Mouse (Mus musculus) frontal cortex, adult 2 months (tissue): ENCODE measurements at regions not wholly inside any gene's neighbourhood (a gene's known extent, or its start where the extent isn't known, plus 50 kb on each side); places are given as distances from the start of the nearest gene placed in this dataset.
A peak's percentile ranks its signal among the peaks of the same experiment; 100 is the strongest.

Source experiments
- DNase-seq, 2 experiments: peaks; one replicate each; pipeline ENCODE4 v3.0.0; 2022; ENCODE audit warnings: low spot score in 1 of 2; ENCODE audit errors: extremely low spot score in 1 of 2

DNA sequence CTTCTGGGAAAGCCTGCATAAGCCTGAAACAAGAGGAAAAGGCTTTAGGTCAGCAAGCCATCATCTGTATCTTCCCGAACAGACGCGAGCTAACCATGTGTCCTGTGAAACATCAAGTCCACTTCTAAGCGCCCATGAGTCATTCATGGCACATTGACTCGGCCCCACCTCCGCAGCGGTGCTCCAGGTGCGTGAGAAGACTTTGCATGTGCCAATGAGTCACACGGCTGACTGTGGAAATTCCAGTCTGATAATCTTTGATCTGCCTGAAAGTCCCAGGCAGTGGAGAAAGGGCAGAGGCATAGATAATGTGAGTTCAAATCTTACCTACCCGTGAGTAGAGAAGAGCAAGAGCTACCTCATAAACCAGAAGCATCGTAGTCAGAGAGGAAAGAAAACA, 137.8 kb downstream of the Pfkfb3 start:
- no peak for DNase-seq

DNA sequence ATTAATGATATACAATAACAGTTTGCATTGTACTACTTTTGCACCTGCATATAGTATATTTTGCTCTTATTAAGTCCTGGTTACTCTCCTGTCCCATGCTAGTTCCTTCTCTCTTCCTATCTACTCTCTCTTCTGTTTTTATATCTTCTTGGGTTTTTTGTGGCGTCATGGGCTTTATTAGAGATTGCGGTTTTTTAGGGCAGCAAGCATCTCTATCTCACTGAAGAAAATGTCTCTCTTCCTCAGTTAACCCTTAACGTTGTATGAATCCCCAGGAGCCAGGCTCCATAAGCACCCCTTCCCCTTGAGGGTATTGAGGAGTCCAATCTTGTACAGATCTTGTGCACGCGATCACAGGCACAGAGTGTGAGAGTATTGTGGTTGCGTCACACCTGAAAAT, 141.4 kb downstream of the Pfkfb3 start:
- DNase-seq: no peak

GRCm38 (mm10) chr2:11408497-11408896, 145.4 kb downstream of the Pfkfb3 start:
- DNase-seq: no peak

DNA sequence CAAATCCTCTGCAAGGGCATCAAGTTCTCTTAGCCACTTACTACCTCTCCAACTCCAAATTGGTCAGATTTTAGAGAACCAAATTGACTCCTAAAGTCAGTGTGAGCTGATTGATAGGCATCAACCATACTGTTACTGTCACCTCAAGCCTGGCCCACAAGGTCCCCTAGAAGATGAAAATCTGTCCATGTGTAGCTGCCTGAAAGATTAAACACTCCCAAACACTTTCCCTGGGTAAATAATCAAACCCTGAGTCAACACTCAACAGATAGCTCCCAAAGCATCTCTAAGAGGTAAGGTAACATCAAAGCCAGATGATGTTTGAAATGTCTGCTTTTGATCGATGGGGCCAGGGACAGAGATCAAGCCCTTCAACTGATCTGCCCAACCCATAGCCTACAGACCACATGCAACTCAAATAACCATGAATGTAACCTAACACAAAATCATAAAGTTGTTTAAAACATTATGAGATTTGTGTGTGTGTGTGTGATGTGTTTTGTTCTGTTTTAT, 147.7 kb downstream of the Pfkfb3 start:
- DNase-seq: no peak

- no peak for DNase-seq
These were observed 151.5 kb downstream of the Pfkfb3 start for GRCm38 (mm10) chr2:11402218-11402848.

DNA sequence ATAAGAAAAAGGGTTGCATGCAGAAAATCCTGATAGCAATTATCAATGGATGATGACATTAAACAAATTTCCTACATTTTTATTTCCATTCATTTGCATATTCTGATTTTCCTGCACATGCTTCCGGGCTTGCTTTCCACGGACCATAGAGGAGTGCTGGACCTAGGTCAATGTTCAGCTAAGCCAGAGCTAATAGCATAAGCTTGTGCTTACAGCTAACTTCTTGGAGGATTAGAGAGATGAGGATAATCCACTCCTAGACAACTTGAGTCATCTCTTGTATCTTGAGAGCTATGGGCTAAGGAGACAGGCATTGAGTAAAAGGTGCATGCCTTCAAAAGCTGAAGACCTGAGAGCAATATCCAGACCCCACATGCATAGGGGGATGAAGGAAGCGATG, 154.5 kb downstream of the Pfkfb3 start:
- DNase-seq: no peak

DNA sequence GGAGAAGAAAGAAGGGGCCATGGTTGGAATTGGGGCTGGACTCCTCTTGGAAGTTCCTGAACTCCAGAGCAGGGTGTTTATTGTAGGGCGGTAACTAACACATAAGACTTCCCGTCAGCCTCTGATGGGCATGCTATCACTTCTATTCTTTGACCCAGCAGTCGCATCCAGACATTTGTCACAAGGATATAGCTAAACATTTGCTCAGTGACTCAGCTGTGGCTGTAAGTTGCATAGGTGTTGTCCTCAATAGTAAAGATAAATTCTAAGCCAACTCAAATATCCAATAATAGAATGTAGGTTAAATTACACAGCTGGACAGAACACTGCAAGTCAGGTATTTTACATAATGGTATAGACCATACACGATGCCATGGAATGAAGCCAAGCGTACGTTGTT, 154.9 kb downstream of the Pfkfb3 start:
- DNase-seq: no peak

- no peak for DNase-seq
These were observed 155.5 kb downstream of the Pfkfb3 start for GRCm38 (mm10) chr2:11398391-11398790.

- DNase-seq: no peak
These were observed 157.0 kb downstream of the Pfkfb3 start for GRCm38 (mm10) chr2:11396835-11397234.

- no peak for DNase-seq
These were observed 159.1 kb downstream of the Pfkfb3 start for GRCm38 (mm10) chr2:11394675-11395349.

GRCm38 (mm10) chr2:11391725-11392124, 162.2 kb downstream of the Pfkfb3 start:
- DNase-seq: peak; percentile 8 to 29

DNA sequence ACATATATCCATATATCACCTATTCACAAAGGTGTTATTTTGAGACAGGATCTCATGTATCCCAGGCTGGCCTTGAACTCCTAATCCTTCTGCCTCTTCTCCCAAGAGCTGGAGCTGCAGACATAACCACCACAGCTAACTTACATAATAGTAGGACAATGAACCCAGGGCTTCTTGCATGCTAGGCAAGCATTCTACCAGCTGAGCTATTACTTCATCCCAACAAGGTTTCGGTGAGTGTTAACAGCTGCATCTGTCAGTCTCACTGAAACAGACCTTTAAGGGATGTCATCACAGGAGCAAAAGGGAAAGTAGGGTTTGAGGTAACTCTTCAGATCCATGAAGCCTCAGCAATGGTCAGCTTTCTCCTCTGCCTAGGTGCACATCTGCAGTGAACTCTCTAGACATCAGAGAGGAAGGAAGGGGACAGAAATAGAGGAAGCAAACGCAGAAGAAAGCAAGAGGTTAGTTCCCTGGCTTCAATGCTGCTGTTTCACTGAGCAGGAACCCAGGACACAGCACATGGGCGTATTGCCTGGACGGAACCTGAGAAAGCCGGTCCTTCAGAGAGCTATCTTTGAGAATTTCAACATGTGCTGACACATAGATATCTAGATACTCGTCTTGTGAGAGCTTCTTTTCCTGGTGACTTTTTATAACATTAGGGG, 163.1 kb downstream of the Pfkfb3 start:
- no peak for DNase-seq

- no peak for DNase-seq
These were observed 166.3 kb downstream of the Pfkfb3 start for GRCm38 (mm10) chr2:11387623-11388022.

GRCm38 (mm10) chr2:11383815-11384214, 170.1 kb downstream of the Pfkfb3 start:
- DNase-seq: no peak

DNA sequence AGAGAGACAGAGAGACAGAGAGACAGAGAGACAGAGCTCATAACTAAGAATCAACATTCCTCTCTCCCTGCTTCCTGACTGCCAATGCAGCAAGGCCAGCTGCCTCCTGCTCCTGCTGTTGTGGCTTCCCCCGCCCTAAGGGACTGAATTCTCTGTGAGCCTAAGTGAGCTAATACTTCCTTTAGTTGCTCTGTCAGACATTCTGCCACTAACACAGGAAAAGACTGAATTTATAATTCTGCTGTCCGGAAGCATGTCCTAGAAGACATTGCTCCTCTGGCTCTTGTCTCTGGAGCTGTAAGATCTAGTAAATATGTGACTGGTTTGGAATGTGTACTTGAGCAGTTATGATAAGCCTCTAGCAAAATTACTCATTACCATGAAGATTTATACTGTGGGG, 176.7 kb downstream of the Pfkfb3 start:
- no peak for DNase-seq

GRCm38 (mm10) chr2:11375726-11376454, 178.0 kb downstream of the Pfkfb3 start:
- no peak for DNase-seq

DNA sequence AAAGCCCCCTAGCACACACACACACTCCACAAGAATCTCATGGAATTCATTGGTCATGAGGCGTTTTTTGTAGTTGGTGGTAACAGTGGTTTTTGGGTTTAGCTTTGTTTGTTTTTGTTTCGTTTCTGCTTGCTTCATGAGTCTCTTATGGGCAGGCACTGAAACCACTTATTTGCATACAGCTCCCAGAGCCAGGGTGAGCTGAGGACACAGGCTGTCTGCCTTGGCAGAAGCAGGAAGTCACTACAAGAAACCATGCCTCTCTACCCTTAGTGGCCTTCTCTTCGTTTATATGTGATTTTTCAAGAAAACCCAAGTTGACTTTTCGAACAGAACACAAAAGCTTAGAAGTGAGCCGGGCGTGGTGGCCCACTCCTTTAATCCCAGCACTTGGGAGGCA, 178.8 kb downstream of the Pfkfb3 start:
- DNase-seq: no peak

DNA sequence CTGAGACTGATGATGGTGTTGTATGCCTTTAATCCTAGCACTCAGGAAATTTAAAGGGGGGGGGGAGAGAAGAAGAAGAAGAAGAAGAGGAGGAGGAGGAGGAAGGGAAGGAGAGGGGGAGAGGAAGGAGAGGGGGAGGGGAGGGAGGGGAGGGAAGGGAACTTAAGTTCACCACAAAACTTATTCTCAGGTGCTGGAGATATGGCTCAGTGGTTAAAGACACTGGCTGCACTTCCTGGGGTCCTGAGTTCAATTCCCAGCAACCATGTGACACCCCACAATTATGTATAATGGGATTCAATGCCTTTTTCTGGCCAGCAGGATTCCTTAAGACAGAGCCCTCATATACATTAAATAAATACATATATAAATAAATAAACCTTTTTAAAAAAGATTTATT, 183.6 kb downstream of the Pfkfb3 start:
- DNase-seq: no peak

DNA sequence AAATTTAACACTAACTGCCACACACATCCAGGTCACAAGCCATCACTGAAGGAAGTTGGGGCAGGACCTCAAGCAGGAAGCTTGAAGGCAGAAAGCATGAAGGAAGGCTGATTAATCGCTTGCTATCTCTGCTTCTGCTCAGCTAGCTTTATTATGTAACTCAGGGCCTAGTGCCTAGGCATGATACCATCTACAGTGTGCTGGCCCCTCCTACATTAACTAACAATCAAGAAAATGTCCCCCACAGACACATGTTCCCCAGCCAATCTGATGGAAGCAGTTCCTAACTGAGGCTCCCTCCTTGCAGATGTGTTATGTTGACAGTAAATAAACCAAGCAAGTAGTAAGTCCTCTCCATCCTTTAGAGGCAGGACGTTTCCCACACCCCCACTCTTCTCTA, 186.6 kb downstream of the Pfkfb3 start:
- DNase-seq: no peak

GRCm38 (mm10) chr2:11365815-11366214, 188.1 kb downstream of the Pfkfb3 start:
- no peak for DNase-seq

DNA sequence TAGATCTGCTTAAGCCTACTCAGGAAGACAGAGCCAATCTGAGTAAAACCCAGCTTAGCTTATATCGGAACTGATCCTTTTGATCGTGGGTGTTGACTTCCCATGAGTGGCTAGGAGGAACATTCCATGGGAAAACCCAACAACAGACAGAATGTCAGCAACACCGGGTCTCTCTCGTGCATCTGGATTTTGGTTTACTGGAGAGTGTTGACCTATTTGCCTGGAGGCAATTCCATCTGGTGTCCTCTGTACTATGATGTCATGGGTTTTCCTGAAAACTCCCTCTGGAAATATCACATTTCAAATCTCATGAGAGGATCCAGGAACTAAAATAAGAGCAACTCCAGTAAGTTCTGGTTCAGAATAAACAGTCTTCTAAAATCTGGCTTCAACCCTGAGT, 188.5 kb downstream of the Pfkfb3 start:
- DNase-seq: no peak
